In genomic region chr10:23116786-23117410, GRCm38 (mm10) we compare ENCODE assay signal across 8 mouse cellular contexts.
DNase-seq lines count a peak whose midpoint lies in the region; ATAC-seq and TF ChIP-seq lines count a peak whose summit lies in the region.

No protein-coding gene starts in this region.

- no peaks in the 10 kb centered on the region for H3K4me1 ChIP-seq in liver, embryonic 11.5 days (replicated peaks; ENCODE audit: control insufficient read depth, insufficient read depth, low read length)
- no peaks in the 10 kb centered on the region for H3K4me1 ChIP-seq in neural tube, embryonic 12.5 days
- no peaks in the 10 kb centered on the region for H3K4me1 ChIP-seq in thymus, adult 2 months (replicated peaks; ENCODE audit: control insufficient read depth, insufficient read depth, low read length)

- no peak overlapping the region for H3K27ac ChIP-seq in liver, embryonic 11.5 days (ENCODE audit: low read depth, low read length)
- no peak overlapping the region for H3K27ac ChIP-seq in neural tube, embryonic 12.5 days
- H3K27ac ChIP-seq in thymus, adult 2 months (ENCODE audit: control insufficient read depth, insufficient read depth, low read length): no peak overlapping the region

- TF ChIP-seq CTCF in thymus, adult 2 months (IDR thresholded peaks at IDR 0.05; ENCODE audit: borderline replicate concordance, control insufficient read depth, extremely low read depth, insufficient read depth, low read length, poor library complexity): no peak

- no peak overlapping the region for H3K4me2 ChIP-seq in liver, embryonic 11.5 days
- H3K4me2 ChIP-seq in neural tube, embryonic 12.5 days (replicated peaks): no peak overlapping the region

- H3K27me3 ChIP-seq in liver, embryonic 11.5 days (replicated peaks; ENCODE audit: control insufficient read depth, insufficient read depth, low read length): no peaks in the 10 kb centered on the region
- H3K27me3 ChIP-seq in neural tube, embryonic 12.5 days (replicated peaks): no peaks in the 10 kb centered on the region
- no peaks in the 10 kb centered on the region for H3K27me3 ChIP-seq in thymus, adult 2 months (ENCODE audit: control insufficient read depth, insufficient read depth, low read length)

- no peak overlapping the region for H3K4me3 ChIP-seq in liver, embryonic 11.5 days (ENCODE audit: low read depth, low read length)
- no peak overlapping the region for H3K4me3 ChIP-seq in neural tube, embryonic 12.5 days
- no peak overlapping the region for H3K4me3 ChIP-seq in thymus, adult 2 months (ENCODE audit: control insufficient read depth, insufficient read depth, low read length)

- no peaks in the 10 kb centered on the region for H3K9me3 ChIP-seq in liver, embryonic 11.5 days (ENCODE audit: control insufficient read depth, low read length)
- no peaks in the 10 kb centered on the region for H3K9me3 ChIP-seq in neural tube, embryonic 12.5 days

- DNase-seq in A20 (ENCODE audit: low read depth, low spot score): peak; percentile 55
- DNase-seq in adrenal gland, adult 8-10 months: peak; percentile 42
- peak; percentile 87 for DNase-seq in embryo, embryonic 10.5 days (ENCODE audit: low spot score)
- peak; percentile 28 for DNase-seq in gastrocnemius, postnatal 25 days
- DNase-seq in kidney, postnatal 25 days: peak; percentile 72 to 82
- peak; percentile 36 for DNase-seq in liver, embryonic 11.5 days (ENCODE audit: low spot score)
- peak; percentile 34 for DNase-seq in thymus, adult 2 months

- TF ChIP-seq POLR2A in thymus, adult 2 months (IDR thresholded peaks at IDR 0.05; ENCODE audit: control insufficient read depth, extremely low read depth, insufficient read depth, low read length, poor library complexity): no peak

- H3K36me3 ChIP-seq in liver, embryonic 11.5 days (ENCODE audit: control insufficient read depth, insufficient read depth, low read length): no peaks in the 10 kb centered on the region
- H3K36me3 ChIP-seq in neural tube, embryonic 12.5 days: no peaks in the 10 kb centered on the region
- H3K36me3 ChIP-seq in thymus, adult 2 months (ENCODE audit: control insufficient read depth, insufficient read depth, low read length): no peaks in the 10 kb centered on the region

- ATAC-seq in liver, embryonic 11.5 days (replicated peaks; ENCODE audit: low FRiP score): peak; percentile 71
- peak; percentile 56; the same call in 1 of the 2 replicates for ATAC-seq in neural tube, embryonic 12.5 days (ENCODE audit: low FRiP score, low read depth)

- WGBS in liver, embryonic 11.5 days: 44% methylated on average over 10 of the region's 10 CpGs
- 48% methylated on average over 10 of the region's 10 CpGs for WGBS in neural tube, embryonic 12.5 days
- WGBS in thymus, adult 2 months: 53% methylated on average over 10 of the region's 10 CpGs

- no peak overlapping the region for H3K9ac ChIP-seq in liver, embryonic 11.5 days (ENCODE audit: low read depth, low read length)
- H3K9ac ChIP-seq in neural tube, embryonic 12.5 days: no peak overlapping the region

Comparison
In these comparisons a context has a peak if more than half of its experiments do, and no peak if none do; other contexts are left out.
1. DNase-seq: peak in every context shown above with its lines; median percentile 87 in embryo, embryonic 10.5 days; 77 in kidney, postnatal 25 days; 55 in A20; 42 in adrenal gland, adult 8-10 months; 36 in liver, embryonic 11.5 days; 34 in thymus, adult 2 months; 28 in gastrocnemius, postnatal 25 days.